Mouse (Mus musculus) embryonic facial prominence, embryonic 11.5 days (tissue): ENCODE results near the gene Lypd5. TPM values are rescaled to one million over a fixed set of nuclear protein-coding genes. Genes with fewer than 3 reads are reported as not detected.
"Not testable (repeated sequence)": the region's sequence is repeated elsewhere in the genome, so short reads cannot be mapped to it uniquely, and the experiment has no call there.

Source experiments
- ATAC-seq: fragments of 200-750 bp; cut with Nextera tagmentation; replicated peaks from 2 replicates; pipeline ENCODE4 v1.8.0; 2017; ENCODE audit warnings: low read depth; ENCODE audit not compliant: insufficient number of reproducible peaks, low FRiP score, low TSS enrichment
- DNase-seq: peaks from one replicate; pipeline ENCODE4 v3.0.0-alpha.2; 2015; ENCODE audit warnings: low spot score
- H3K27ac ChIP-seq: fragments of 300-500 bp; sonication (generic); replicated peaks from 2 replicates; pipeline ENCODE4 v1.5.1; 2014; ENCODE audit warnings: mild to moderate bottlenecking, low read depth, low read length, control low read depth
- H3K27me3 ChIP-seq: fragments of 300-500 bp; sonication (generic); 2 replicates; pipeline ENCODE4 v1.6.1; 2014; ENCODE audit warnings: mild to moderate bottlenecking, low read length, moderate library complexity, mixed read lengths; ENCODE audit not compliant: control insufficient read depth, insufficient read depth
- H3K36me3 ChIP-seq: fragments of 300-500 bp; sonication (generic); replicated peaks from 2 replicates; pipeline ENCODE4 v1.6.1; 2014; ENCODE audit warnings: low read depth, mild to moderate bottlenecking, low read length, moderate library complexity, mixed read lengths; ENCODE audit not compliant: control insufficient read depth, insufficient read depth
- H3K4me1 ChIP-seq: fragments of 300-500 bp; sonication (generic); 2 replicates; pipeline ENCODE4 v1.6.1; 2014; ENCODE audit warnings: low read length, mixed read lengths; ENCODE audit not compliant: control insufficient read depth, insufficient read depth
- H3K4me2 ChIP-seq: fragments of 300-500 bp; sonication (generic); 2 replicates; pipeline ENCODE4 v1.6.1; 2014; ENCODE audit warnings: low read depth, mild to moderate bottlenecking, control low read depth, low read length, moderate library complexity
- H3K4me3 ChIP-seq: fragments of 300-500 bp; sonication (generic); 2 replicates; pipeline ENCODE4 v1.5.1; 2014; ENCODE audit warnings: low read depth, low read length, control low read depth
- H3K9ac ChIP-seq: fragments of 300-500 bp; sonication (generic); replicated peaks from 2 replicates; pipeline ENCODE4 v1.6.1; 2014; ENCODE audit warnings: mild to moderate bottlenecking, control low read depth, low read length
- H3K9me3 ChIP-seq: fragments of 300-500 bp; sonication (generic); replicated peaks from 2 replicates; pipeline ENCODE4 v1.6.1; 2016; ENCODE audit warnings: mild to moderate bottlenecking, low read length, inconsistent platforms, mixed read lengths; ENCODE audit not compliant: control insufficient read depth
- WGBS: fragments of 180-500 bp; shearing (Covaris S2); extraction: QIAGEN DNeasy Blood & Tissue Kit; methylation state at CpG from one replicate; pipeline ENCODE4 v1.1.7; 2014; 5-methylcytosine and 5-hydroxymethylcytosine counted together
- microRNA-seq: library from miRNA; unstranded; fragments of <30 nt; microRNA quantifications from one replicate; pipeline ENCODE4, GENCODE M21; 2016; ENCODE audit warnings: borderline number of aligned reads
- polyA plus RNA-seq: library from polyadenylated mRNA; unstranded; fragments of >200 nt; fragmentation: Nextera tagmentation; extraction: Ambion mirVana; gene quantifications from 2 replicates; pipeline ENCODE4 v1.2.1, GENCODE M21; 2014

The Lypd5 gene
- polyA plus RNA-seq, 1 experiment from 2014 or later = not detected

- H3K36me3 ChIP-seq, DNase-seq, H3K27me3 ChIP-seq, H3K4me1 ChIP-seq, H3K9ac ChIP-seq, H3K4me2 ChIP-seq, H3K27ac ChIP-seq, ATAC-seq, H3K9me3 ChIP-seq: not testable (repeated sequence)
- 91% methylated on average over 4 of the region's 4 CpGs for WGBS
- peak overlapping the region; percentile 58; the same call in 1 of the 2 replicates for H3K4me3 ChIP-seq
Observed at GRCm38 (mm10) chr7:24400489-24400888, 51.5 kb downstream of the Lypd5 start.

GRCm38 (mm10) chr7:24402851-24403250 lies 53.9 kb downstream of the Lypd5 start:
- ATAC-seq = no peak
- Histone ChIP-seq H3K4me3 (no peak overlapping the region), H3K27ac (no peak overlapping the region), H3K9ac (no peak overlapping the region), H3K4me2 (no peak overlapping the region), H3K27me3 (no peaks in the 10 kb centered on the region), H3K4me1 (no peaks in the 10 kb centered on the region), H3K36me3 (peaks cover 6% of the 10 kb centered on the region), H3K9me3 (no peaks in the 10 kb centered on the region)
- no peak for DNase-seq
- 94% methylated on average over 9 of the region's 9 CpGs for WGBS

Small RNA genes within 50 kb of the gene (microRNA-seq; reads per million reads assigned to microRNA genes)
- gene Gm27592 = not detected

Other genes with a start within 250 kb of the Lypd5 start
- gene Zfp112, start 236.9 kb upstream of the Lypd5 start, polyA plus RNA-seq = 4.3 and 4.4 TPM in 2 replicates
- gene Zfp235, start 215.0 kb upstream of the Lypd5 start, polyA plus RNA-seq = 16.7 and 17.3 TPM in 2 replicates
- gene Zfp114, start 174.1 kb upstream of the Lypd5 start, polyA plus RNA-seq = 3.7 TPM in 2 replicates
- 12.2 and 13.8 TPM in 2 replicates for gene Zfp111, start 137.8 kb upstream of the Lypd5 start, polyA plus RNA-seq
- gene Zfp109, start 111.6 kb upstream of the Lypd5 start, polyA plus RNA-seq = 5.1 and 5.7 TPM in 2 replicates
- 3.8 and 4.0 TPM in 2 replicates for gene Zfp108, start 94.4 kb upstream of the Lypd5 start, polyA plus RNA-seq
- 9.8 and 11.7 TPM in 2 replicates for gene Zfp93, start 78.8 kb upstream of the Lypd5 start, polyA plus RNA-seq
- gene Zfp61, start 48.0 kb upstream of the Lypd5 start, polyA plus RNA-seq = 48.0 and 58.8 TPM in 2 replicates
- gene Zfp94, start 32.5 kb upstream of the Lypd5 start, polyA plus RNA-seq = 10.7 and 15.2 TPM in 2 replicates
- gene Tescl, start 15.3 kb upstream of the Lypd5 start, polyA plus RNA-seq = not detected in 2 replicates
- gene Kcnn4, start 21.1 kb downstream of the Lypd5 start, polyA plus RNA-seq = 2.2 and 2.3 TPM in 2 replicates
- 13.8 and 18.6 TPM in 2 replicates for gene Smg9, start 50.4 kb downstream of the Lypd5 start, polyA plus RNA-seq
- gene Irgc1, start 103.1 kb downstream of the Lypd5 start, polyA plus RNA-seq = not detected in 2 replicates
- gene Plaur, start 113.3 kb downstream of the Lypd5 start, polyA plus RNA-seq = 1.1 and 2.1 TPM in 2 replicates
- gene Cadm4, start 132.8 kb downstream of the Lypd5 start, polyA plus RNA-seq = 1.9 and 3.6 TPM in 2 replicates
- gene Zfp428, start 157.8 kb downstream of the Lypd5 start, polyA plus RNA-seq = 52.5 and 58.0 TPM in 2 replicates
- 0.25 and 0.32 TPM in 2 replicates for gene AC161166.1, start 163.3 kb downstream of the Lypd5 start, polyA plus RNA-seq
- gene Irgq, start 181.5 kb downstream of the Lypd5 start, polyA plus RNA-seq = 8.0 and 8.7 TPM in 2 replicates
- gene Pinlyp, start 196.9 kb downstream of the Lypd5 start, polyA plus RNA-seq = not detected in 2 replicates
- gene Xrcc1, start 197.1 kb downstream of the Lypd5 start, polyA plus RNA-seq = 99.0 and 111 TPM in 2 replicates
- gene Ethe1, start 238.3 kb downstream of the Lypd5 start, polyA plus RNA-seq = 24.4 and 27.2 TPM in 2 replicates
- gene Zfp575, start 238.4 kb downstream of the Lypd5 start, polyA plus RNA-seq = 0.91 and 1.4 TPM in 2 replicates